Mouse (Mus musculus) heart, embryonic 11.5 days (tissue): ENCODE data around the gene Anp32e. TPM values are rescaled to one million over a fixed set of nuclear protein-coding genes. Genes with fewer than 3 reads are reported as not detected.
A peak's percentile ranks its signal among the peaks of the same experiment; 100 is the strongest.
"Not testable (repeated sequence)": the region's sequence is repeated elsewhere in the genome, so short reads cannot be mapped to it uniquely, and the experiment has no call there.

Source experiments
- ATAC-seq: fragments of 200-750 bp; cut with Nextera tagmentation; replicated peaks from 2 replicates; pipeline ENCODE4 v1.8.0; 2017; ENCODE audit warnings: moderate library complexity; ENCODE audit not compliant: insufficient number of reproducible peaks, low FRiP score, low TSS enrichment
- H3K27ac ChIP-seq: fragments of 300-500 bp; sonication (generic); 2 replicates; pipeline ENCODE4 v1.5.1; 2014; ENCODE audit warnings: mild to moderate bottlenecking, low read depth, low read length
- H3K27me3 ChIP-seq: fragments of 300-500 bp; sonication (generic); 2 replicates; pipeline ENCODE4 v1.6.1; 2014; ENCODE audit warnings: mild to moderate bottlenecking, low read length, mixed read lengths; ENCODE audit not compliant: control insufficient read depth, insufficient read depth
- H3K36me3 ChIP-seq: fragments of 300-500 bp; sonication (generic); 2 replicates; pipeline ENCODE4 v1.6.1; 2014; ENCODE audit warnings: mild to moderate bottlenecking, low read length, moderate library complexity, mixed read lengths; ENCODE audit not compliant: control insufficient read depth, insufficient read depth
- H3K4me1 ChIP-seq: fragments of 300-500 bp; sonication (generic); 2 replicates; pipeline ENCODE4 v1.6.1; 2014; ENCODE audit warnings: low read length; ENCODE audit not compliant: control insufficient read depth, insufficient read depth
- H3K4me2 ChIP-seq: fragments of 300-500 bp; sonication (generic); 2 replicates; pipeline ENCODE4 v1.6.1; 2014; ENCODE audit warnings: mild to moderate bottlenecking, moderate library complexity
- H3K4me3 ChIP-seq: fragments of 300-500 bp; sonication (generic); 2 replicates; pipeline ENCODE4 v1.5.1; 2014; ENCODE audit warnings: low read depth, low read length
- H3K9ac ChIP-seq: fragments of 300-500 bp; sonication (generic); 2 replicates; pipeline ENCODE4 v1.6.1; 2014; ENCODE audit warnings: mild to moderate bottlenecking, low read depth, low read length, moderate library complexity
- H3K9me3 ChIP-seq: fragments of 300-500 bp; sonication (generic); replicated peaks from 2 replicates; pipeline ENCODE4 v1.6.1; 2016; ENCODE audit warnings: low read length; ENCODE audit not compliant: control insufficient read depth
- WGBS: fragments of 180-500 bp; shearing (Covaris S2); extraction: QIAGEN DNeasy Blood & Tissue Kit; methylation state at CpG from one replicate; pipeline ENCODE4 v1.1.7; 2014; ENCODE audit not compliant: insufficient replicate concordance; 5-methylcytosine and 5-hydroxymethylcytosine counted together
- polyA plus RNA-seq: library from polyadenylated mRNA; unstranded; fragments of >200 nt; fragmentation: Nextera tagmentation; extraction: Ambion mirVana; gene quantifications from 2 replicates; pipeline ENCODE4 v1.2.1, GENCODE M21; 2014

Gene Anp32e
- polyA plus RNA-seq, 1 experiment from 2014 or later: 71.0 TPM

GRCm38 (mm10) chr3:95944742-95945141, 15.7 kb downstream of the Anp32e start:
- Histone ChIP-seq H3K27me3 (no peaks in the 10 kb centered on the region), H3K36me3 (peaks cover 33% of the 10 kb centered on the region), H3K4me1 (0 out of 2 replicates have a peak, but pooled peaks cover 3% of the 10 kb centered on the region), H3K9me3 (no peaks in the 10 kb centered on the region), H3K4me3 (no peak overlapping the region), H3K4me2 (no peak overlapping the region), H3K27ac (no peak overlapping the region), H3K9ac (no peak overlapping the region)
- WGBS: 91% methylated on average over 8 of the region's 8 CpGs
- ATAC-seq: no peak

- no peak overlapping the region for H3K27ac ChIP-seq
- H3K4me1 ChIP-seq: 0 out of 2 replicates have a peak, but pooled peaks cover 3% of the 10 kb centered on the region
- no peaks in the 10 kb centered on the region for H3K27me3 ChIP-seq
- H3K36me3 ChIP-seq: peaks cover 26% of the 10 kb centered on the region
- no peaks in the 10 kb centered on the region for H3K9me3 ChIP-seq
- H3K4me2 ChIP-seq: no peak overlapping the region
- 62% methylated on average over 14 of the region's 14 CpGs for WGBS
- ATAC-seq: no peak
- H3K9ac ChIP-seq: no peak overlapping the region
- no peak overlapping the region for H3K4me3 ChIP-seq
Measured at GRCm38 (mm10) chr3:95945731-95946240, 16.7 kb downstream of the Anp32e start.

- WGBS: 85% methylated on average over 5 of the region's 5 CpGs
- Histone ChIP-seq H3K9me3 (no peaks in the 10 kb centered on the region), H3K27ac (no peak overlapping the region), H3K4me1 (0 out of 2 replicates have a peak, but pooled peaks cover 3% of the 10 kb centered on the region), H3K4me2 (no peak overlapping the region), H3K9ac (no peak overlapping the region), H3K27me3 (no peaks in the 10 kb centered on the region), H3K4me3 (no peak overlapping the region), H3K36me3 (peaks cover 10% of the 10 kb centered on the region)
- no peak for ATAC-seq
Measured at GRCm38 (mm10) chr3:95948325-95948724, 19.3 kb downstream of the Anp32e start.

- Histone ChIP-seq H3K9ac (peak overlapping the region; percentile 83), H3K9me3 (no peaks in the 10 kb centered on the region), H3K36me3 (peaks cover 4% of the 10 kb centered on the region; the same call in 1 of the 2 replicates), H3K4me1 (0 out of 2 replicates have a peak, but pooled peaks cover 2% of the 10 kb centered on the region), H3K27me3 (no peaks in the 10 kb centered on the region), H3K27ac (peak overlapping the region; percentile 96), H3K4me2 (peak overlapping the region; percentile 71), H3K4me3 (peak overlapping the region; percentile 56)
- peak; percentile 87 for ATAC-seq
- 2% methylated on average over 49 of the region's 49 CpGs for WGBS
Measured at GRCm38 (mm10) chr3:95950763-95951551, 21.9 kb downstream of the Anp32e start.

GRCm38 (mm10) chr3:95951566-95951965, 22.5 kb downstream of the Anp32e start:
- H3K4me3 ChIP-seq: peak overlapping the region; percentile 56
- not testable (repeated sequence) for H3K27me3 ChIP-seq, H3K9me3 ChIP-seq, H3K36me3 ChIP-seq, ATAC-seq, H3K4me1 ChIP-seq
- H3K27ac ChIP-seq: peak overlapping the region; percentile 96
- H3K9ac ChIP-seq: peak overlapping the region; percentile 83
- H3K4me2 ChIP-seq: peak overlapping the region; percentile 71
- WGBS: 60% methylated on average over 12 of the region's 12 CpGs

- Histone ChIP-seq H3K9ac (no peak overlapping the region), H3K9me3 (no peaks in the 10 kb centered on the region), H3K4me3 (no peak overlapping the region), H3K4me1 (peaks cover 13% of the 10 kb centered on the region), H3K36me3 (no peaks in the 10 kb centered on the region), H3K4me2 (no peak overlapping the region), H3K27ac (no peak overlapping the region), H3K27me3 (no peaks in the 10 kb centered on the region)
- no peak for ATAC-seq
Measured at GRCm38 (mm10) chr3:95953023-95953422, 24.0 kb downstream of the Anp32e start.

- Histone ChIP-seq H3K4me1 (peaks cover 14% of the 10 kb centered on the region), H3K9me3 (no peaks in the 10 kb centered on the region), H3K4me3 (no peak overlapping the region), H3K9ac (no peak overlapping the region), H3K36me3 (no peaks in the 10 kb centered on the region), H3K4me2 (no peak overlapping the region), H3K27ac (no peak overlapping the region), H3K27me3 (no peaks in the 10 kb centered on the region)
- ATAC-seq: no peak
- 82% methylated on average over 3 of the region's 3 CpGs for WGBS
Measured at GRCm38 (mm10) chr3:95953522-95953921, 24.5 kb downstream of the Anp32e start.

GRCm38 (mm10) chr3:95954648-95955173, 25.7 kb downstream of the Anp32e start:
- H3K27me3 ChIP-seq, H3K9me3 ChIP-seq, H3K4me2 ChIP-seq, H3K27ac ChIP-seq, H3K4me3 ChIP-seq, ATAC-seq, H3K9ac ChIP-seq, H3K36me3 ChIP-seq: not testable (repeated sequence)
- H3K4me1 ChIP-seq: peaks cover 17% of the 10 kb centered on the region
- WGBS: 90% methylated on average over 12 of the region's 12 CpGs
